Mouse (Mus musculus) embryonic fibroblast, embryonic 13.5 days (primary cell): ENCODE measurements around the gene Gm49333.

ENCODE experiments used
- CTCF ChIP-seq: IDR thresholded peaks from 2 replicates; pipeline ENCODE4 v1.5.1; 2011; ENCODE audit warnings: mild to moderate bottlenecking, control low read depth, low read length, moderate library complexity, borderline replicate concordance; ENCODE audit not compliant: insufficient read depth
- POLR2A ChIP-seq: IDR thresholded peaks from 2 replicates; pipeline ENCODE4 v1.6.1; 2011; ENCODE audit warnings: low read depth, mild to moderate bottlenecking, control low read depth, low read length, moderate library complexity

DNA sequence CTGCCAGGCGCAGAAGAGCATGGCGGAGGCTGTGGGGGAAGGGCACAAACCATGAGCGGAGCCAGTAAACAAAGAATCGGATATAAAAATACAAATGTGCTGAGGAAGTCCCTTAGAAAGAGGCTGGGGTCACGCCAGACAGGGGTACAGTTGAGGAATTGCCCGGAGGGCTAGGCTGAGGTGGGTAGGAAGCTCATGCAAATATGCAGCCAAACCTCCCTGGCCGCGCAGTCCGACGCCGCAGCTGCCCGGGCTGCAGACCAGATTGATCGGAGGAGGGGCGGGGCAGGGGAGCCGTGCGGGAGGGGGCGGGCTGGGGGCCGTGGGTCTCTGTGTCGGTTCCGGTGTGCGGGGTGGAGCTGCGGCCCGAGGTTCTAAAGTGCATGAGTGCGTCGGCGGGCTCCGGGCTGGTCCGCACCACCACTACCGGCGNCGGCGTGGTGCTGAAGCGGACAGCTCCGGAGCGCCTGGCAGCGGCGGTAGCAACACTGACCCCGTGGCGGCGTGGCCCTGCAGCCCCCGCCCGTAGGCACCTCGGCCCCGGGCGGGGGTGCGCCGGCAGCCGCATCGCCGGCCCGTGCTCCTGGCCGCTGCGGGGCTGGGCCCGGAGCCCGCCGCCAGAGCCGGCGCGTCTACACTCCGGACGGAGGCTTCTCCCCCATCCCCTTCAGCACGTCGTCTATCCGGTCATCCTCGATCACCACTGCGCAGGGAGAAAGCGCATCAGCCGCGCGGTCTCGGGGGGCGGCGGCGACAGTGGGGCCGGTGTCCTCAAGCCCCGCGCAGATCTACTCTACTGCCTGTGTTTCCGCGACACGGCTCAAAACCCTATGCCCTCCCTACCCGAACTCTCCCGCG lies 8.4 kb downstream of the Gm49333 start:
- TF ChIP-seq CTCF (no peak), POLR2A (no peak)
